16 mouse cellular contexts compared by ENCODE assay signal in genomic region chr6:4201176-4201575, GRCm38 (mm10).
"Had no signal": no experiment of that assay in that cellular context is flagged by ENCODE, and none has a peak within 500 bp of the region (broad histone marks: within the 10 kb centered on the region; RNA-seq: fewer than 3 reads in every experiment).

No protein-coding gene starts in this region.

- H3K27ac ChIP-seq: kidney, embryonic 15.5 days; left cerebral cortex, adult 2 months; liver, embryonic 13.5 days; lung, embryonic 15.5 days; macrophage; neural tube, embryonic 15.5 days had no signal

- H3K36me3 ChIP-seq: kidney, embryonic 15.5 days; liver, embryonic 13.5 days; lung, embryonic 15.5 days; neural tube, embryonic 15.5 days had no signal

- H3K4me1 ChIP-seq: kidney, embryonic 15.5 days; liver, embryonic 13.5 days; lung, embryonic 15.5 days; megakaryocyte, embryonic 14.5 days; neural tube, embryonic 15.5 days had no signal

- H3K4me3 ChIP-seq: kidney, embryonic 15.5 days; left cerebral cortex, adult 2 months; liver, embryonic 13.5 days; lung, embryonic 15.5 days; megakaryocyte, embryonic 14.5 days; myocyte; neural tube, embryonic 15.5 days had no signal

- ATAC-seq: liver, postnatal 0 days had no signal

- H3K4me2 ChIP-seq: kidney, embryonic 15.5 days; liver, embryonic 13.5 days; lung, embryonic 15.5 days; neural tube, embryonic 15.5 days had no signal

- H3K9me3 ChIP-seq: kidney, embryonic 15.5 days; liver, embryonic 13.5 days; lung, embryonic 15.5 days; megakaryocyte, embryonic 14.5 days; neural tube, embryonic 15.5 days had no signal

- H3K9ac ChIP-seq: kidney, embryonic 15.5 days; liver, embryonic 13.5 days; liver, postnatal 0 days; lung, embryonic 15.5 days; neural tube, embryonic 15.5 days had no signal

- DNase-seq: kidney, adult 18-20 months; kidney, postnatal 14 days; liver; liver, embryonic 13.5 days; liver, postnatal 0 days; lung, postnatal 14 days; right cerebral cortex, adult 18-20 months; right cerebral cortex, postnatal 25 days; thymus, postnatal 36 days had no signal

- H3K27me3 ChIP-seq: kidney, embryonic 15.5 days; liver, embryonic 13.5 days; lung, embryonic 15.5 days; megakaryocyte, embryonic 14.5 days; neural tube, embryonic 15.5 days had no signal
